Mouse (Mus musculus) stomach, embryonic 16.5 days (tissue): Measurements from ENCODE around the gene Tfap2a. TPM values are rescaled to one million over a fixed set of nuclear protein-coding genes. Genes with fewer than 3 reads are reported as not detected.

Source experiments
- ATAC-seq: fragments of 200-750 bp; cut with Nextera tagmentation; 2 replicates; pipeline ENCODE4 v1.8.0; 2017; ENCODE audit warnings: moderate number of reproducible peaks, moderate TSS enrichment; ENCODE audit not compliant: insufficient read depth, low FRiP score
- H3K27ac ChIP-seq: fragments of 300-500 bp; sonication (generic); 2 replicates; pipeline ENCODE4 v1.5.1; 2014; ENCODE audit warnings: low read length
- H3K27me3 ChIP-seq: fragments of 300-500 bp; sonication (generic); 2 replicates; pipeline ENCODE4 v1.6.1; 2014; ENCODE audit warnings: low read length, control low read depth, mixed read lengths; ENCODE audit not compliant: control insufficient read depth, insufficient read depth
- H3K36me3 ChIP-seq: fragments of 300-500 bp; sonication (generic); 2 replicates; pipeline ENCODE4 v1.6.1; 2014; ENCODE audit warnings: low read length; ENCODE audit not compliant: control insufficient read depth, insufficient read depth
- H3K4me1 ChIP-seq: fragments of 300-500 bp; sonication (generic); 2 replicates; pipeline ENCODE4 v1.6.1; 2014; ENCODE audit warnings: low read length, control low read depth, mixed read lengths; ENCODE audit not compliant: control insufficient read depth, insufficient read depth
- H3K4me2 ChIP-seq: fragments of 300-500 bp; sonication (generic); 2 replicates; pipeline ENCODE4 v1.6.1; 2014; ENCODE audit warnings: low read depth, low read length, mixed read lengths
- H3K4me3 ChIP-seq: fragments of 300-500 bp; sonication (generic); replicated peaks from 2 replicates; pipeline ENCODE4 v1.5.1; 2014; ENCODE audit warnings: mild to moderate bottlenecking, low read length
- H3K9ac ChIP-seq: fragments of 300-500 bp; sonication (generic); 2 replicates; pipeline ENCODE4 v1.6.1; 2014; ENCODE audit warnings: low read length
- H3K9me3 ChIP-seq: fragments of 300-500 bp; sonication (generic); replicated peaks from 2 replicates; pipeline ENCODE4 v1.6.1; 2016; ENCODE audit warnings: low read length, control low read depth; ENCODE audit not compliant: control insufficient read depth
- WGBS: fragments of 180-500 bp; shearing (Covaris S2); extraction: QIAGEN DNeasy Blood & Tissue Kit; methylation state at CpG from one replicate; pipeline ENCODE4 v1.1.7; 2014; 5-methylcytosine and 5-hydroxymethylcytosine counted together
- polyA plus RNA-seq: library from polyadenylated mRNA; unstranded; fragments of >200 nt; fragmentation: Nextera tagmentation; extraction: Ambion mirVana; gene quantifications from 2 replicates; pipeline ENCODE4 v1.2.1, GENCODE M21; 2015

Tfap2a gene
- polyA plus RNA-seq, 1 experiment from 2014 or later = 1.4 TPM

DNA sequence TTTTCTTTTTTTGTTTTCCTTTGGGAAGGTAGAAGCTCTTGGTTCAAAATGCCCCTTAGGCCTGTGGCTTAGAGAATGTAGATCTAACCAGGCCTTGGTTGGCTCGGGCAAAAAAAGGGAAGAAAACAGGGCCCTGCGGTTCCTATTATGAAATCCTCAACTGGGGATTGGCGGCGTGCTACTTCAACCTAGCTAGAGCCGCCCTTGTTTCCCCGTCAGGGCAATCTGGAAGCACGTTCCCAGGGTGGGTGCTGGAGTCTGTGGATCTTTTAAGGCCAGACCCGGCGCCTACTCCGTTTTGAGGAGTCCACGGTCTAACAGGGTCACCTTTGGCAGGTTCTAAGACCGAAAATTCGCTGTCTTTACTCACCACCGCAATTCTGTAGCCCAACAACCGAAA, 1.1 kb downstream of the Tfap2a start:
- no peak for ATAC-seq
- no peaks in the 10 kb centered on the region for H3K36me3 ChIP-seq
- no peak overlapping the region for H3K27ac ChIP-seq
- peaks cover 13% of the 10 kb centered on the region for H3K4me1 ChIP-seq
- H3K4me2 ChIP-seq = no peak overlapping the region
- H3K9me3 ChIP-seq = no peaks in the 10 kb centered on the region
- no peak overlapping the region for H3K9ac ChIP-seq
- peaks cover 93% of the 10 kb centered on the region for H3K27me3 ChIP-seq
- no peak overlapping the region for H3K4me3 ChIP-seq
- WGBS = 23% methylated on average over 15 of the region's 15 CpGs

GRCm38 (mm10) chr13:40736107-40736780, 1.9 kb downstream of the Tfap2a start:
- Histone ChIP-seq H3K4me1 (peaks cover 18% of the 10 kb centered on the region), H3K9me3 (no peaks in the 10 kb centered on the region), H3K36me3 (no peaks in the 10 kb centered on the region), H3K9ac (no peak overlapping the region), H3K4me3 (peak overlapping the region; percentile 21), H3K27me3 (peaks cover 93% of the 10 kb centered on the region), H3K27ac (no peak overlapping the region), H3K4me2 (no peak overlapping the region)
- 27% methylated on average over 19 of the region's 19 CpGs for WGBS
- ATAC-seq = no peak

DNA sequence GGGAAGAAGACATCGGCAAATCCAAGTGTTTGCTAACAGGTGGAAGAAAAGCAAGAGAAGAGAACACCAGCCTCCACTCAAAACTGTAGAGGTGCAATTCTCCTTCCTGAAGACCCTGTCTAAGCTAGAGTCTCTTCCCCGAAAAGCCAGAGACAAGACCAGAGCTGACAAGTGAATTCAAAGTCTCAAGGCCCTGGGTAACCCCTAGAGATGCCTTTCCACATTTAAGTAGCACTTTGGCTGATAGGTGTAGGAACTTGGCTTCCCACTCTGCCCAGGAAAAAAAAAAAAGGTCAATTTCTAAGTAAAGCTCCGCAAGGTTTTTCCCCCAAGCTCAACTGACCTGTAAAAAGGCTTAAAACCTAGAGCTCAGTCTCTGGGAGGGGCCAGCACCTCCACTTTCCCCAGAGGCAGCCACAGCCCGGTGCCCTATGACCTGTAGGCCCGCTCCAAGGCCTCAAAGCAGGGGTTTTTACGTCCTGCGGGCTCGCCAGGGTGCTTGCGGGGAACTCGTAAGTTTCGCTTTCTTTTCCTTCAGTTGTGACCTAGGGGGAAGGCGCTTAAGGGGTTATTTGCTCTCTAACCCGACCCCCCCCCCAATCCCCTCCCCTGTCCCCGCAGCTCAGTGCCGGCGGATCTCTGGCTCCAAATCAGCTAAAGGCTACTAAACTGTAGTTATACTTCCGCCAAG, 2.6 kb downstream of the Tfap2a start:
- Histone ChIP-seq H3K4me1 (peaks cover 22% of the 10 kb centered on the region), H3K9ac (no peak overlapping the region)
- 14% methylated on average over 17 of the region's 17 CpGs for WGBS

GRCm38 (mm10) chr13:40734316-40734965, 3.7 kb downstream of the Tfap2a start:
- H3K4me1 ChIP-seq = peaks cover 25% of the 10 kb centered on the region
- H3K36me3 ChIP-seq = no peaks in the 10 kb centered on the region
- no peak overlapping the region for H3K9ac ChIP-seq
- no peaks in the 10 kb centered on the region for H3K9me3 ChIP-seq
- H3K4me3 ChIP-seq = peak overlapping the region; percentile 58
- no peak overlapping the region for H3K27ac ChIP-seq
- no peak for ATAC-seq
- peaks cover 84% of the 10 kb centered on the region for H3K27me3 ChIP-seq
- 2% methylated on average over 33 of the region's 33 CpGs for WGBS
- H3K4me2 ChIP-seq = peak overlapping the region; percentile 69

More for the DNA sequence above, 2.6 kb downstream of the Tfap2a start:
- Histone ChIP-seq H3K4me2 (no peak overlapping the region), H3K9me3 (no peaks in the 10 kb centered on the region), H3K36me3 (no peaks in the 10 kb centered on the region), H3K27ac (no peak overlapping the region), H3K27me3 (peaks cover 93% of the 10 kb centered on the region), H3K4me3 (peak overlapping the region; percentile 21)
- ATAC-seq = no peak

GRCm38 (mm10) chr13:40733542-40734151, 4.5 kb downstream of the Tfap2a start:
- H3K36me3 ChIP-seq = no peaks in the 10 kb centered on the region
- WGBS = 1% methylated on average over 37 of the region's 38 CpGs
- H3K4me1 ChIP-seq = peaks cover 25% of the 10 kb centered on the region
- H3K4me3 ChIP-seq = peak overlapping the region; percentile 58
- H3K27me3 ChIP-seq = peaks cover 81% of the 10 kb centered on the region
- H3K27ac ChIP-seq = peak overlapping the region; percentile 42; the same call in 1 of the 2 replicates
- no peaks in the 10 kb centered on the region for H3K9me3 ChIP-seq
- ATAC-seq = no peak
- H3K9ac ChIP-seq = peak overlapping the region; percentile 48; the same call in 1 of the 2 replicates
- peak overlapping the region; percentile 69 for H3K4me2 ChIP-seq

DNA sequence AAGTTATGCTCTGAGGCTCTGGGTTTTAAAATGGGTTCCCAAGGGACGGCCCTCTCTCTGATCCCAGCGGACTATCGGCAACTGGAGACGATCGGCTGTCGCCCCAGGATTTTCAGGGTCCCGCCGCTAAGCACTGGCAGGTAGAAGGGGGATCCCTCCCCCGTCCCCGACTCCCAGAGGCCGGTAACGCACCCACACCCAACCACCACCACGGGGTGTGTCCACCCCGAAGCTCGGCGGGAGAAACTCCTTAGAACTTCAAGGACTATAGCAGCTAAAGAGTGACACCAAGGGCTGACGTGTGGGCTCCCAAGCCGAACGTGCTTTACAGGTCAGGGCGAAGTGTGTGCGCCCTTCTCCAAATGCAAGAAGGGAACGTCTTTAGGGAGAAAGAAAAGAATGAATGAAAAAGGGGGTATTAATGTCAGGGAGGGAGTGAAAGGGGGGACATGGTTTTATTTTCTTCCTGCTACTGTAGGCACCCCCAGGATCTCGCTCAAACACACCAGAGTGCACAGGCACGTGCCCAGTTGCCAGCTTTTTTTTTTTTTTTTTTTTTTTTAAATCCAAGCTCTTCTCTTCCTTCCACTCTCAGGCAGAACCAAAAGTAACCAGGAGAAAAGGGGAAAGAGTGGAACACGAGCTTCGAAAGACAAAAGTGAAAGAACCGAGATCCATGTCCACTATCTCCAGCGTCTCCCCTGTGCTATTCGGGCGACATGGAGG, 5.2 kb downstream of the Tfap2a start:
- Histone ChIP-seq H3K27me3 (peaks cover 81% of the 10 kb centered on the region), H3K27ac (peak overlapping the region; percentile 42; the same call in 1 of the 2 replicates)

DNA sequence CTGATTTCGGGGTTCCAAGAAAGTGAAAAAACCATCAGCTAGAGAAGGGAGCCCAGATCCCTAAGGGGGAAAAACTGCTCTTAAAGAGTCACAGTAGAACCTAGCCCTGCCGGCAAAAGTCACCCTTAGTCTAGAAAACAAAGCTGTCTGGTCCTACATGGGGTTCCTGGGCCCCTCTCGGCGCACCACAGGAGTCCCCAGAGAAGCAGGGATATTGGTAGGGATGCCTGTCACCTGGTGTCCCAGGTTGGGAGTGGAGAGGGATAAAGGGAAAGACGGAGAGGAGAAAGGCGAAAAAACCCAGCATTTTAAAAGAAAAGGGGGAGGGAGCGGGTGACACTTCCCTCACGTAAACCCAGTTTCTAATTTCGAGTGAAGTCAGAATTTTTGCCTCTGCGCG, 6.1 kb downstream of the Tfap2a start:
- Histone ChIP-seq H3K9me3 (no peaks in the 10 kb centered on the region), H3K4me3 (peak overlapping the region; percentile 58), H3K9ac (peak overlapping the region; percentile 1; the same call in 1 of the 2 replicates), H3K27ac (peak overlapping the region; percentile 55), H3K4me2 (peak overlapping the region; percentile 69), H3K27me3 (peaks cover 78% of the 10 kb centered on the region), H3K36me3 (no peaks in the 10 kb centered on the region), H3K4me1 (peaks cover 25% of the 10 kb centered on the region)
- WGBS = 0% methylated on average over 11 of the region's 11 CpGs
- no peak for ATAC-seq

More for the DNA sequence above, 5.2 kb downstream of the Tfap2a start:
- ATAC-seq = no peak
- Histone ChIP-seq H3K36me3 (no peaks in the 10 kb centered on the region), H3K9me3 (no peaks in the 10 kb centered on the region), H3K4me1 (peaks cover 25% of the 10 kb centered on the region), H3K9ac (peak overlapping the region; percentile 48; the same call in 1 of the 2 replicates), H3K4me2 (peak overlapping the region; percentile 69), H3K4me3 (peak overlapping the region; percentile 58)
- 2% methylated on average over 30 of the region's 30 CpGs for whole genome bisulfite sequencing

DNA sequence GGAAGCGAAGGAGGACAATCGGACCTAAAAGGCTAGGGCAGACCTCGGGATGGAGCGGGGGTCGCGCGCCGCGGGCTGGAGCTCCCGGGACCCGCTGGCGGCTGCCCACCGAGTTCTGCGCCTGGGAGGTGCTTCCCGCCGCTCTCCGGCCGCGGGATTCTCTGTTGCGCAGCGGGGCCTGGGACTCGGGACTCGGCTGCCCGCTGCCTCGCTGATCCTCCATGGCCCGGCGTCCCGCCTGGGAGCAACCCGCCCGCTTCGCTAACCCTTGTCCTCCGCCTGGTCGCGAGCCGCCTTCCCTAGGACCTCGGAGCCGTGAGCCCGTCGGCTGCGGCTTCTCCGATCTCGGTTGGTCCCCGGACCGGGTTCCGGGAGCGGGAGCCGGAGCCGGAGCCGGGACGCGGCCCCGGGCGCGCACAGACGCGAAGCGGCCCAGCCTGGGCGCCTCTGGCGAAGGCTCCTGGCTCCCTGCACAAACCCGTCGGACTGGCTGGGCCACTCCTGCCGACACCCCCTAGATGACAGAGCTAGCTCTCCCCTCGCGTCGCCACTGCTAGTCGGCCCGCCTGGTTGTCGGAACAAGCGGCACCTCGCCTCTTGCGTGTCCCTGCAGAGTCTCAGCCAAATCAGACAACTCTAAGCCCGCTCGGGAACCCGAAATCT, 6.9 kb downstream of the Tfap2a start:
- Histone ChIP-seq H3K4me3 (peak overlapping the region; percentile 58), H3K36me3 (no peaks in the 10 kb centered on the region), H3K9me3 (no peaks in the 10 kb centered on the region), H3K27ac (peak overlapping the region; percentile 86), H3K4me2 (peak overlapping the region; percentile 69), H3K9ac (peak overlapping the region; percentile 74), H3K27me3 (peaks cover 71% of the 10 kb centered on the region), H3K4me1 (peaks cover 25% of the 10 kb centered on the region)
- peak; percentile 86 for ATAC-seq
- WGBS = under 1% methylated on average over 68 of the region's 74 CpGs
